Mouse (Mus musculus) bone marrow, adult 2 months (tissue): ENCODE results near the gene Gm20518.

Experiments
- CTCF ChIP-seq: fragments of 200-500 bp; IDR thresholded peaks from 2 replicates; pipeline ENCODE4 v1.5.1; 2011; ENCODE audit warnings: low read length, control low read depth; ENCODE audit not compliant: control insufficient read depth, insufficient read depth
- POLR2A ChIP-seq: fragments of 200-500 bp; IDR thresholded peaks from 2 replicates; pipeline ENCODE4 v1.6.1; 2011; ENCODE audit warnings: low read depth, mild to moderate bottlenecking, control low read depth, low read length, borderline replicate concordance; ENCODE audit not compliant: control insufficient read depth

GRCm38 (mm10) chr16:17803675-17804448 is 87.6 kb downstream of the Gm20518 start:
- no peak for TF ChIP-seq CTCF
- no peak for TF ChIP-seq POLR2A
